Mouse (Mus musculus): ENCODE measurements at regions not wholly inside any gene's neighbourhood (a gene's known extent, or its start where the extent isn't known, plus 50 kb on each side); places are given as distances from the start of the nearest gene placed in this dataset.

- DNase-seq (ENCODE audit: low spot score in 2 of 2) = no peak
Observed at GRCm38 (mm10) chr2:117910781-117911180, 200.9 kb upstream of the Thbs1 start.

- no peak for DNase-seq (ENCODE audit: low spot score in 2 of 2)
Observed at GRCm38 (mm10) chr2:117912722-117913121, 199.0 kb upstream of the Thbs1 start.

- no peak for DNase-seq (ENCODE audit: low spot score in 2 of 2)
Observed at GRCm38 (mm10) chr2:117913846-117914245, 197.8 kb upstream of the Thbs1 start.

- no peak for DNase-seq (ENCODE audit: low spot score in 2 of 2)
Observed at GRCm38 (mm10) chr2:117915821-117916220, 195.9 kb upstream of the Thbs1 start.

- no peak for DNase-seq (ENCODE audit: low spot score in 2 of 2)
Observed at GRCm38 (mm10) chr2:117917181-117917580, 194.5 kb upstream of the Thbs1 start.

- no peak for DNase-seq (ENCODE audit: low spot score in 2 of 2)
Observed at GRCm38 (mm10) chr2:117924877-117925276, 186.8 kb upstream of the Thbs1 start.

- no peak for DNase-seq (ENCODE audit: low spot score in 2 of 2)
Observed at GRCm38 (mm10) chr2:117925412-117925811, 186.3 kb upstream of the Thbs1 start.

- no peak for DNase-seq (ENCODE audit: low spot score in 2 of 2)
Observed at GRCm38 (mm10) chr2:117928062-117928461, 183.6 kb upstream of the Thbs1 start.

- no peak for DNase-seq (ENCODE audit: low spot score in 2 of 2)
Observed at GRCm38 (mm10) chr2:117929586-117929985, 182.1 kb upstream of the Thbs1 start.

GRCm38 (mm10) chr2:117930895-117931537, 180.7 kb upstream of the Thbs1 start:
- DNase-seq (ENCODE audit: low spot score in 2 of 2) = no peak

- DNase-seq (ENCODE audit: low spot score in 2 of 2) = no peak
Observed at GRCm38 (mm10) chr2:117936590-117936989, 175.1 kb upstream of the Thbs1 start.

GRCm38 (mm10) chr2:117938283-117939049, 173.2 kb upstream of the Thbs1 start:
- no peak for DNase-seq (ENCODE audit: low spot score in 2 of 2)

- peak; percentile 10 to 12 for DNase-seq (ENCODE audit: low spot score in 2 of 2)
Observed at GRCm38 (mm10) chr2:117941517-117942096, 170.1 kb upstream of the Thbs1 start.

GRCm38 (mm10) chr2:117943666-117944065, 168.0 kb upstream of the Thbs1 start:
- DNase-seq (ENCODE audit: low spot score in 2 of 2) = no peak

GRCm38 (mm10) chr2:117944325-117944724, 167.4 kb upstream of the Thbs1 start:
- no peak for DNase-seq (ENCODE audit: low spot score in 2 of 2)

GRCm38 (mm10) chr2:117944942-117945341, 166.7 kb upstream of the Thbs1 start:
- no peak for DNase-seq (ENCODE audit: low spot score in 2 of 2)

- no peak for DNase-seq (ENCODE audit: low spot score in 2 of 2)
Observed at GRCm38 (mm10) chr2:117950431-117951336, 161.0 kb upstream of the Thbs1 start.

GRCm38 (mm10) chr2:117951337-117951718, 160.3 kb upstream of the Thbs1 start:
- no peak for DNase-seq (ENCODE audit: low spot score in 2 of 2)

- no peak for DNase-seq (ENCODE audit: low spot score in 2 of 2)
Observed at GRCm38 (mm10) chr2:117958737-117959136, 152.9 kb upstream of the Thbs1 start.

- DNase-seq (ENCODE audit: low spot score in 2 of 2) = no peak
Observed at GRCm38 (mm10) chr2:117959440-117959839, 152.2 kb upstream of the Thbs1 start.

- peak in 1 of 2 experiments; percentile 3 for DNase-seq (ENCODE audit: low spot score in 2 of 2)
Observed at GRCm38 (mm10) chr2:117962531-117962930, 149.1 kb upstream of the Thbs1 start.

GRCm38 (mm10) chr2:117963526-117963925, 148.2 kb upstream of the Thbs1 start:
- no peak for DNase-seq (ENCODE audit: low spot score in 2 of 2)

Data from right cerebral cortex, adult 2 months (tissue).